Mouse (Mus musculus): ENCODE measurements at regions not wholly inside any gene's neighbourhood (a gene's known extent, or its start where the extent isn't known, plus 50 kb on each side); places are given as distances from the start of the nearest gene placed in this dataset.

DNA sequence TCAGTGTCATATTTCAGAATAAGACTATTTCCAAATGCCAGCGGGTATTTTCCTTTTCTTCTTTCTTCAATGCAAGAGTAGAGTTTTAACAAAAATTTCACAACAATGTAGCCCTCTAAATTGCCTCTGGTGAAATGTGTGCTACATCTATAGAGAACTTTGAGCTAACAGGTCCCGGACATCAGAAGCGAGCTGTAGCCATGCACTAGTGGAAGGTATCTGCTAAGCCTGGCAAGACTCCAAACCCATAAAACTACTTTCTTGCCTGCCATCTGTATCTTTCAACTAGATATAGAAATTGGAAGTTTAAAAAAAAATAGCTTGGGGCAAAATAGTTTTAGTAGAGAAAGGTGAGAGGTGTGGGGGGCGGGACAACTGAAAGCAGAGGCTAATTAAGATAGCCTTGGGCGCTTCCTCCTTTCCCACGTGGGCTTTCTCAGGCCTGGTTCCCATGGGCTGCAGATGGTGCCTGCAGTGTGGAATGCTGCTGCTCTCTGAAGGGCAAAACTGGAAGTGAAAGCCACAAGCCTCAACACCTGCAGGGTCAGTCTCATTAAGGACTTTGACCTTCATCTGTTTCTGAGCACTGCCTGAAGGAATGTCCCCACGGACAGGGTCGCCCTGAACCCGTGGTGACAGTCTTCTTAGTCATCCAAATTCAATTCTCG is 160.9 kb downstream of the S1pr1 start:
- Histone ChIP-seq H3K4me3 (ENCODE audit: insufficient read depth, poor library complexity, severe bottlenecking) (no peak overlapping the region), H3ac (ENCODE audit: control insufficient read depth, insufficient read length, low read depth) (no peak overlapping the region), H3K79me2 (ENCODE audit: control insufficient read depth, insufficient read depth) (no peaks in the 10 kb centered on the region), H3K36me3 (ENCODE audit: control insufficient read depth, insufficient read depth) (no peaks in the 10 kb centered on the region), H3K27me3 (ENCODE audit: control insufficient read depth, insufficient read depth, insufficient read length) (no peaks in the 10 kb centered on the region), H3K79me3 (ENCODE audit: low read depth) (no peaks in the 10 kb centered on the region)
- TF ChIP-seq MYOD1 (IDR thresholded peaks at IDR 0.05; ENCODE audit: control insufficient read depth, insufficient read length, low read depth) (peak; percentile 4), FOSL1 (IDR thresholded peaks at IDR 0.05; ENCODE audit: insufficient read depth, low read length, poor library complexity, severe bottlenecking) (no peak)

- Histone ChIP-seq H3K79me2 (ENCODE audit: control insufficient read depth, insufficient read depth) (no peaks in the 10 kb centered on the region), H3K4me3 (ENCODE audit: insufficient read depth, poor library complexity, severe bottlenecking) (no peak overlapping the region), H3K36me3 (ENCODE audit: control insufficient read depth, insufficient read depth) (no peaks in the 10 kb centered on the region), H3K27me3 (ENCODE audit: control insufficient read depth, insufficient read depth, insufficient read length) (no peaks in the 10 kb centered on the region), H3K79me3 (ENCODE audit: low read depth) (no peaks in the 10 kb centered on the region), H3ac (ENCODE audit: control insufficient read depth, insufficient read length, low read depth) (no peak overlapping the region)
- TF ChIP-seq FOSL1 (IDR thresholded peaks at IDR 0.05; ENCODE audit: insufficient read depth, low read length, poor library complexity, severe bottlenecking) (no peak), CEBPB (IDR thresholded peaks at IDR 0.05; ENCODE audit: low read depth) (no peak)
Measured at GRCm38 (mm10) chr3:115541789-115542188, 173.1 kb downstream of the S1pr1 start.

DNA sequence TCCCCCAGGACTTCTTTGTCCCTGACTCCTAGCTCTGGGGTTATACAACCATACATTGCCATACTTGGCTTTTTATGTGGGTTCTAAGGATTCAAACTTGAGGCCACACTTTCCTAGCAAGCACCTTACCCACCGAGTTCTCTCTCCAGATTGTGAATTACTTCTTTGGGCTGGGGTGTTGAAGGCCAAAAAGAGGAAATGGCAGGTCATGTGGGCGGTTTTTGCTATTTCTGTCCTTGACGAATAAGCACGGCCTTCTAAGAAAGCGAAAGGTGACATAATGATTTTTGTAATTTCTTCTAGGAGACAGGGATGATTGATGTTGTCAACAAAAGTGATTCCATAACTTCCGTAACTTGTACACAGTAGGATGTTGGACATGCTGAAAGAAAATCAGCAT is 176.5 kb downstream of the S1pr1 start:
- no peaks in the 10 kb centered on the region for H3K36me3 ChIP-seq (ENCODE audit: control insufficient read depth, insufficient read depth)
- no peaks in the 10 kb centered on the region for H3K27me3 ChIP-seq (ENCODE audit: control insufficient read depth, insufficient read depth, insufficient read length)
- TF ChIP-seq MYOG (IDR thresholded peaks at IDR 0.05; ENCODE audit: control insufficient read depth, extremely low read depth, insufficient read length) = no peak
- TF ChIP-seq USF1 (IDR thresholded peaks at IDR 0.05; ENCODE audit: low read depth) = no peak
- TF ChIP-seq FOSL1 (IDR thresholded peaks at IDR 0.05; ENCODE audit: insufficient read depth, low read length, poor library complexity, severe bottlenecking) = no peak
- TF ChIP-seq CEBPB (IDR thresholded peaks at IDR 0.05; ENCODE audit: low read depth) = no peak
- TF ChIP-seq CTCF (IDR thresholded peaks at IDR 0.05; ENCODE audit: control insufficient read depth, insufficient read depth, insufficient read length) = no peak
- TF ChIP-seq MYOD1 (IDR thresholded peaks at IDR 0.05; ENCODE audit: control insufficient read depth, insufficient read length, low read depth) = no peak
- TF ChIP-seq MAX (IDR thresholded peaks at IDR 0.05) = no peak
- H3K4me3 ChIP-seq (ENCODE audit: insufficient read depth, poor library complexity, severe bottlenecking) = no peak overlapping the region
- H3K79me2 ChIP-seq (ENCODE audit: control insufficient read depth, insufficient read depth) = no peaks in the 10 kb centered on the region
- no peak overlapping the region for H3ac ChIP-seq (ENCODE audit: control insufficient read depth, insufficient read length, low read depth)
- no peaks in the 10 kb centered on the region for H3K79me3 ChIP-seq (ENCODE audit: low read depth)

DNA sequence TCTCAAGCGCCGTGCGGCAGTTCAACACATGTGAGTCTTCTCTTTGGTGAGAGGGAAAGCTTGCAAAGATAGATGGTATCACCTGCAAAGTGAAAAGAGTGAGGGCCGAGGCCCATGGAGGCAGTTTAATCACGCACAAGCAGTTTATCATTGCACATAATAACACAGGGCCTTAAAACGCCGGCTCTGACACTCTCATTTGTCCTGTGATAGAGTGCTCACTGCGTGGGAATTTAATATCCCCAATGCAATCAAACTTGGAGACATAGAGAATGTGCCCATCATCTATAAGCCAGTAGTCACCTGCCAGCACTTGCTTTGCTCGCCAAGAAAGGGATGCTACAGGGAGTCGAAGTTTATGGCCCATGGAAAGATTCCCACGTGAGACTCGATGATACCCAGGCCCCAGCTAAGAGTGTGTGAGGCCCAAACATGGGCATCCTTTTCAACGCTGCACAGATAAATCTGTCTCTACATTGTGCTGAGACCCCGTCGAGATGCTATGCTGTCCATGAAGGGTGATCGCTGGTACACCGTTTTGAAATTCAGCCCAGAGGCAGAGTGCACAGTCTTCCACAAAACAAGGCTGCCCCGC is 182.6 kb downstream of the S1pr1 start:
- Histone ChIP-seq H3ac (ENCODE audit: control insufficient read depth, insufficient read length, low read depth) (no peak overlapping the region), H3K79me3 (ENCODE audit: low read depth) (no peaks in the 10 kb centered on the region), H3K79me2 (ENCODE audit: control insufficient read depth, insufficient read depth) (no peaks in the 10 kb centered on the region), H3K27me3 (ENCODE audit: control insufficient read depth, insufficient read depth, insufficient read length) (no peaks in the 10 kb centered on the region), H3K4me3 (ENCODE audit: insufficient read depth, poor library complexity, severe bottlenecking) (no peak overlapping the region), H3K36me3 (ENCODE audit: control insufficient read depth, insufficient read depth) (no peaks in the 10 kb centered on the region)
- TF ChIP-seq CTCF (IDR thresholded peaks at IDR 0.05; ENCODE audit: control insufficient read depth, insufficient read depth, insufficient read length) (no peak), FOSL1 (IDR thresholded peaks at IDR 0.05; ENCODE audit: insufficient read depth, low read length, poor library complexity, severe bottlenecking) (no peak)

GRCm38 (mm10) chr3:115530441-115530840 is 184.4 kb downstream of the S1pr1 start:
- Histone ChIP-seq H3K36me3 (ENCODE audit: control insufficient read depth, insufficient read depth) (no peaks in the 10 kb centered on the region), H3K27me3 (ENCODE audit: control insufficient read depth, insufficient read depth, insufficient read length) (no peaks in the 10 kb centered on the region), H3K4me3 (ENCODE audit: insufficient read depth, poor library complexity, severe bottlenecking) (no peak overlapping the region), H3K79me2 (ENCODE audit: control insufficient read depth, insufficient read depth) (no peaks in the 10 kb centered on the region), H3ac (ENCODE audit: control insufficient read depth, insufficient read length, low read depth) (no peak overlapping the region), H3K79me3 (ENCODE audit: low read depth) (no peaks in the 10 kb centered on the region)
- TF ChIP-seq CEBPB (IDR thresholded peaks at IDR 0.05; ENCODE audit: low read depth) (no peak), MYOG (IDR thresholded peaks at IDR 0.05; ENCODE audit: control insufficient read depth, extremely low read depth, insufficient read length) (no peak), USF1 (IDR thresholded peaks at IDR 0.05; ENCODE audit: low read depth) (no peak), FOSL1 (IDR thresholded peaks at IDR 0.05; ENCODE audit: insufficient read depth, low read length, poor library complexity, severe bottlenecking) (no peak)

DNA sequence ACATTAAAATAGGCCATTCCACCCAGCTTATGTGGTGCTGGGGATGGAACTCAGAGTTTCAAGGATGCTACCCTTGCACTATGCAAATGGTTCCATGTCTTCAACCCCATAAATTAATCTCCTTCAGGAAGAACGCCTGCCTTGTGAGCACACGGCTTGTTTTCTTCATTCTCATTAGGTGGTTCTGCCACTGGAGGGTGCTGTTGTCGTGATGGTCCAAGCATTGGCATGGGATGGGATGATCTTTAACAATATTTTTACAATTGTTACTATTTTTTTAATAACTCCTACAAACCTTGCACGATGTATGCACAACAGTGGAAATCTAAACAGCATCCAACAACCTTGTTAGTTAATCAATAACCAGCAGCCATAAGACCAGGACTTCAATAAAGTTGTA is 185.0 kb downstream of the S1pr1 start:
- no peak overlapping the region for H3ac ChIP-seq (ENCODE audit: control insufficient read depth, insufficient read length, low read depth)
- H3K27me3 ChIP-seq (ENCODE audit: control insufficient read depth, insufficient read depth, insufficient read length) = no peaks in the 10 kb centered on the region
- H3K79me3 ChIP-seq (ENCODE audit: low read depth) = no peaks in the 10 kb centered on the region
- no peaks in the 10 kb centered on the region for H3K79me2 ChIP-seq (ENCODE audit: control insufficient read depth, insufficient read depth)
- no peak for TF ChIP-seq MYOD1 (IDR thresholded peaks at IDR 0.05; ENCODE audit: control insufficient read depth, insufficient read length, low read depth)
- H3K4me3 ChIP-seq (ENCODE audit: insufficient read depth, poor library complexity, severe bottlenecking) = no peak overlapping the region
- no peaks in the 10 kb centered on the region for H3K36me3 ChIP-seq (ENCODE audit: control insufficient read depth, insufficient read depth)

Data from C2C12 (cell line).